Mouse (Mus musculus) gastrocnemius, adult 8-10 months (tissue): ENCODE measurements around the gene Tcf7. TPM values are rescaled to one million over a fixed set of nuclear protein-coding genes. Genes with fewer than 3 reads are reported as not detected.
"Not testable (repeated sequence)": the region's sequence is repeated elsewhere in the genome, so short reads cannot be mapped to it uniquely, and the experiment has no call there.

Source experiments
- DNase-seq, 2 experiments: peaks; one replicate each; pipeline ENCODE4 v3.0.0; 2022; ENCODE audit warnings: low spot score in 2 of 2
- total RNA-seq, 4 experiments: library from RNA; stranded (reverse); gene quantifications; 2 replicates each; pipeline ENCODE4 v1.2.4; 2022

Gene Tcf7
- total RNA-seq, 4 experiments from 2014 or later, result 0.31 to 0.39 (median 0.34) TPM

GRCm38 (mm10) chr11:52228722-52229448 is 53.9 kb downstream of the Tcf7 start:
- DNase-seq, result no peak

GRCm38 (mm10) chr11:52227466-52228226 is 55.2 kb downstream of the Tcf7 start:
- DNase-seq, result no peak

- no peak for DNase-seq
Measured at GRCm38 (mm10) chr11:52227053-52227452, 55.8 kb downstream of the Tcf7 start.

- no peak for DNase-seq
Measured at GRCm38 (mm10) chr11:52225986-52226599, 56.7 kb downstream of the Tcf7 start.

- no peak for DNase-seq
Measured at GRCm38 (mm10) chr11:52223968-52224682, 58.7 kb downstream of the Tcf7 start.

GRCm38 (mm10) chr11:52222891-52223290 is 59.9 kb downstream of the Tcf7 start:
- DNase-seq, result no peak

GRCm38 (mm10) chr11:52221921-52222320 is 60.9 kb downstream of the Tcf7 start:
- not testable (repeated sequence) for DNase-seq

GRCm38 (mm10) chr11:52220282-52220681 is 62.5 kb downstream of the Tcf7 start:
- DNase-seq, result peak in 1 of 2 experiments; percentile 18

- DNase-seq, result no peak
Measured at GRCm38 (mm10) chr11:52213887-52214286, 68.9 kb downstream of the Tcf7 start, which contains the start of gene Olfr1371. Gene Olfr1371, minus strand, starts transcription at chr11:52213987.

Other genes starting within 250 kb of the Tcf7 start
- 10 to 100 TPM; 38.1 to 44.0 (median 41.0) TPM for gene Ppp2ca, start 184.3 kb downstream of the Tcf7 start, total RNA-seq
- not detected for gene Olfr1373, start 137.5 kb downstream of the Tcf7 start, total RNA-seq
- not detected for gene Olfr1371, start 69.0 kb downstream of the Tcf7 start, total RNA-seq
- gene Skp1a, start 51.0 kb downstream of the Tcf7 start, total RNA-seq, result 100 to 1,000 TPM; 285 to 312 (median 290) TPM
- gene Vdac1, start 77.8 kb upstream of the Tcf7 start, total RNA-seq, result 1,000 to 10,000 TPM; 1,279 to 1,529 (median 1,458) TPM
- gene 9530068E07Rik, start 113.4 kb upstream of the Tcf7 start, total RNA-seq, result 10 to 100 TPM; 37.2 to 45.4 (median 40.2) TPM